Mouse (Mus musculus): ENCODE measurements around the gene Spem2. TPM values are rescaled to one million over a fixed set of nuclear protein-coding genes. Genes with fewer than 3 reads are reported as not detected.

Gene Spem2
- polyA plus RNA-seq, 1 experiment, result not detected

GRCm38 (mm10) chr11:69816520-69816919, 1.7 kb downstream of the Spem2 start:
- Histone ChIP-seq H3K4me1 (ENCODE audit: control insufficient read depth, insufficient read depth, low read length) (no peaks in the 10 kb centered on the region), H3K4me3 (replicated peaks; ENCODE audit: extremely low read depth, low read depth, low read length) (no peak overlapping the region)
- 87% methylated on average over 12 of the region's 12 CpGs for WGBS
- TF ChIP-seq CTCF (IDR thresholded peaks at IDR 0.05; ENCODE audit: insufficient read depth, low read length) (no peak), POLR2A (IDR thresholded peaks at IDR 0.05; ENCODE audit: borderline replicate concordance, extremely low read depth, low read depth, low read length) (no peak)
- no peak for DNase-seq

DNA sequence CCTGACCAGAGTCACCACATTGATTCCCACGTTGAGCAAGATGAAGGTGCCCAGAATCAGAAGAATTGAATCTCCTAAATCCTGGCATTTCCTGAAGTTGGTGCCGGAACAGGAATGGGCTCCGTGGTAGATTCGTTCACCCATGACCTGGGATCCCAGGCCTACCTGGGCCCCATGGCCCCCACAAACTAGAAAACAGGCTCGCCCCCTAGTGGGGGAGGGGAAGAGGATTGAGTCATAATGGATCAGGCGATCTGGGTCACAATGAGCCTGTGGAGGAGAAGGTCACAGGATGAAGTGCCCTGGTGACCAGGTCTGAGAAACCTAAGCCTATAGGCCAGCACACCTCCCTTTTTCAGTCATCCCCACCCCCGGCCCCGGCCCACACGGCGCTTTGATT, 3.1 kb downstream of the Spem2 start, which contains the start of gene Gm39566:
Gm39566 (minus strand) TSS at position 144 of the 400 bp plus-strand sequence.
- TF ChIP-seq POLR2A (IDR thresholded peaks at IDR 0.05; ENCODE audit: borderline replicate concordance, extremely low read depth, low read depth, low read length) (no peak), CTCF (IDR thresholded peaks at IDR 0.05; ENCODE audit: insufficient read depth, low read length) (no peak)
- H3K4me3 ChIP-seq (replicated peaks; ENCODE audit: extremely low read depth, low read depth, low read length), result no peak within 1 kb of the TSS
- no peaks in the 10 kb centered on the region for H3K4me1 ChIP-seq (ENCODE audit: control insufficient read depth, insufficient read depth, low read length)
- no peak for DNase-seq
- WGBS, result 55% methylated on average over 10 of the region's 10 CpGs

- Histone ChIP-seq H3K4me1 (ENCODE audit: control insufficient read depth, insufficient read depth, low read length) (no peaks in the 10 kb centered on the region), H3K4me3 (replicated peaks; ENCODE audit: extremely low read depth, low read depth, low read length) (no peak overlapping the region)
- no peak for DNase-seq
- no peak for TF ChIP-seq CTCF (IDR thresholded peaks at IDR 0.05; ENCODE audit: insufficient read depth, low read length)
- no peak for TF ChIP-seq POLR2A (IDR thresholded peaks at IDR 0.05; ENCODE audit: borderline replicate concordance, extremely low read depth, low read depth, low read length)
Measured at GRCm38 (mm10) chr11:69810280-69810679, 8.0 kb downstream of the Spem2 start.

- 56% methylated on average over 2 of the region's 2 CpGs for WGBS
- Histone ChIP-seq H3K4me3 (replicated peaks; ENCODE audit: extremely low read depth, low read depth, low read length) (no peak overlapping the region), H3K4me1 (ENCODE audit: control insufficient read depth, insufficient read depth, low read length) (peaks cover 5% of the 10 kb centered on the region)
- DNase-seq, result no peak
- TF ChIP-seq POLR2A (IDR thresholded peaks at IDR 0.05; ENCODE audit: borderline replicate concordance, extremely low read depth, low read depth, low read length), result no peak
Measured at GRCm38 (mm10) chr11:69807641-69808040, 10.6 kb downstream of the Spem2 start.

- Histone ChIP-seq H3K4me3 (replicated peaks; ENCODE audit: extremely low read depth, low read depth, low read length) (no peak overlapping the region), H3K4me1 (ENCODE audit: control insufficient read depth, insufficient read depth, low read length) (peaks cover 9% of the 10 kb centered on the region)
- 83% methylated on average over 4 of the region's 4 CpGs for WGBS
- no peak for DNase-seq
- TF ChIP-seq POLR2A (IDR thresholded peaks at IDR 0.05; ENCODE audit: borderline replicate concordance, extremely low read depth, low read depth, low read length) (no peak), CTCF (IDR thresholded peaks at IDR 0.05; ENCODE audit: insufficient read depth, low read length) (no peak)
Measured at GRCm38 (mm10) chr11:69806378-69806777, 11.9 kb downstream of the Spem2 start.

DNA sequence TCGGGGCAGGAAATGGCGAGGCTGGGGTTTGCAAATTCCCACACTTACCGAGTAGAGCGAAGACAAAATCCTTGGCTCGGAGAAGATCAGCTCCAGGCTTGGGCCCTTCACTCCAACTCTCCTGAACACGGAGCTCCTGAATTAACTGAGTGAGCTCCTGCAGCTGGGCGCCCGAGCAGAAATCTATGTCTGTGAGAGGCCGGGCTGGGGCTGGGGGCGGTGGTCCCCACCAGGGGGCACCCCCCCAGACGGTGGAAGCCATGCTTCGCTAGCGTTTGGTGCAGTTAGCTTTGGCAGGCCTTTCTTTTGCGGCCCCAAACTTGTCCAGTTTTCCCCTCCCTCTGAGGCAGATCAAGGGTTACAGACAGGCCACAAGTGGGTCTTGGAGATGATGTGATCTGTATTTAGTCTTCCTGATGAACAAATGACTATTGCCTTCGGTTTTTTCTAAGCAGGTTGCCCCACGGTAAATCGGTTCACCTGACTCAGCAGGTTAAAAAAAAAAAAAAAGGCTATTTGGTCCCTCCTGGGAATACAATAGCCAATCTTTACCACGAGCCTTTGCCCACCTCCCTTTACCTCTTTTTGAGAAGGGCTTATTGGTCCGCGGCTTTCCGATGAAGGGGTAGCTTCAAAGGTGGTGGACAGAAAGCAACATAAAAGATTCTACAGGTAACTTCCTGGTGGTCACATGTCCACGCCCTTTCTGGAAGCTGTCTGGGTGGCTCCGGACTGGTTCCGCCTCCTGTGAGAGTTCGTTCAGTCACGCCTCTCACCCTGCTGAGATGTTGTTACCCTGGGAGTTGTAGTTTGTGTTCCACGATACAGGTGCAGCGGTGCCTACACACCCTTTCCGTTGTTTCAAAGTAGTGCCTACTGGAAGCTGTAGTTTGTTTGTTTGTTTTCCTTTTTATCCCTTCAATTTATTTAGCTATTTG, 13.0 kb downstream of the Spem2 start, which contains the start of gene Tmem102:
Tmem102 (minus strand) TSS at position 653 of the 938 bp plus-strand sequence.
- TF ChIP-seq POLR2A (IDR thresholded peaks at IDR 0.05; ENCODE audit: borderline replicate concordance, extremely low read depth, low read depth, low read length), result no peak
- no peak for TF ChIP-seq CTCF (IDR thresholded peaks at IDR 0.05; ENCODE audit: insufficient read depth, low read length)
- Histone ChIP-seq H3K4me3 (replicated peaks; ENCODE audit: extremely low read depth, low read depth, low read length) (peak within 1 kb of the TSS; percentile 57), H3K4me1 (ENCODE audit: control insufficient read depth, insufficient read depth, low read length) (peaks cover 18% of the 10 kb centered on the region)
- peak; percentile 63 for DNase-seq
- 28% methylated on average over 29 of the region's 29 CpGs for whole genome bisulfite sequencing

GRCm38 (mm10) chr11:69804652-69804940, 13.7 kb downstream of the Spem2 start:
- 13% methylated on average over 12 of the region's 12 CpGs for WGBS
- peak; percentile 37 for DNase-seq
- Histone ChIP-seq H3K4me1 (ENCODE audit: control insufficient read depth, insufficient read depth, low read length) (peaks cover 20% of the 10 kb centered on the region), H3K4me3 (replicated peaks; ENCODE audit: extremely low read depth, low read depth, low read length) (no peak overlapping the region)
- TF ChIP-seq POLR2A (IDR thresholded peaks at IDR 0.05; ENCODE audit: borderline replicate concordance, extremely low read depth, low read depth, low read length) (no peak), CTCF (IDR thresholded peaks at IDR 0.05; ENCODE audit: insufficient read depth, low read length) (no peak)

- 2% methylated on average over 60 of the region's 60 CpGs for WGBS
- peaks cover 20% of the 10 kb centered on the region for H3K4me1 ChIP-seq (ENCODE audit: control insufficient read depth, insufficient read depth, low read length)
- DNase-seq, result peak; percentile 76
Measured at GRCm38 (mm10) chr11:69803786-69804651, 14.2 kb downstream of the Spem2 start.

DNA sequence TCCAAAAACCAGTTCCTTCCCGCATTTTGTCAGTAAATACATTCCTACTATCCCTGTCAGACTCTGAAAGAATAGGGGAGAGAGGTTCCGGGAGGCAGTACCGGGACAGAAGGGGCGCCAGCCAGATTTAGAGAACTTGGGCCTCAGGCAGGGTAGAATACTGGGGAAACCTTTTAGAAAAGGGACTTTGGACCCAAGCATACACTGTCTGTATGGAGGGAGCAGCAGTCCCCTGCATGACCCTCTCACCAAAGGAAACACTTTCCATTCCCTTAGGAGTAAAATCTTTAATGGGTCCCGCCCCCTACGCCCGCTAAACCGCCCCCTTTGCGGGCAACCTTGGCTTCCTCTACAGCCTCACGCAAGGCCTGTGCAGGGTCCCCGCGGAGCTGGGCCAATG, 14.9 kb downstream of the Spem2 start:
- peaks cover 20% of the 10 kb centered on the region for H3K4me1 ChIP-seq (ENCODE audit: control insufficient read depth, insufficient read depth, low read length)
- DNase-seq, result no peak
- peak overlapping the region; percentile 35 for H3K4me3 ChIP-seq (replicated peaks; ENCODE audit: extremely low read depth, low read depth, low read length)
- TF ChIP-seq POLR2A (IDR thresholded peaks at IDR 0.05; ENCODE audit: borderline replicate concordance, extremely low read depth, low read depth, low read length), result no peak
- TF ChIP-seq CTCF (IDR thresholded peaks at IDR 0.05; ENCODE audit: insufficient read depth, low read length), result no peak
- WGBS, result 4% methylated on average over 12 of the region's 12 CpGs

More at GRCm38 (mm10) chr11:69803786-69804651, 14.2 kb downstream of the Spem2 start:
- TF ChIP-seq POLR2A (IDR thresholded peaks at IDR 0.05; ENCODE audit: borderline replicate concordance, extremely low read depth, low read depth, low read length), result no peak; the same call in 1 of the 2 replicates
- TF ChIP-seq CTCF (IDR thresholded peaks at IDR 0.05; ENCODE audit: insufficient read depth, low read length), result peak; percentile 33; the same call in 1 of the 2 replicates
- H3K4me3 ChIP-seq (replicated peaks; ENCODE audit: extremely low read depth, low read depth, low read length), result peak overlapping the region; percentile 35

Measured in lung, adult 2 months (tissue).